Mouse (Mus musculus) ES-Bruce4 (cell line): ENCODE measurements at regions not wholly inside any gene's neighbourhood (a gene's known extent, or its start where the extent isn't known, plus 50 kb on each side); places are given as distances from the start of the nearest gene placed in this dataset.

Source experiments
- CTCF ChIP-seq: IDR thresholded peaks from one replicate; pipeline ENCODE4 v1.8.1; 2011; ENCODE audit warnings: low read depth, low read length
- EP300 ChIP-seq: IDR thresholded peaks from 2 replicates; pipeline ENCODE4 v1.6.1; 2011; ENCODE audit warnings: low read depth, low read length; ENCODE audit not compliant: insufficient read depth
- POLR2A ChIP-seq: IDR thresholded peaks from one replicate; pipeline ENCODE4 v1.8.1; 2011; ENCODE audit warnings: low read length; ENCODE audit not compliant: insufficient read depth

GRCm38 (mm10) chr15:42219496-42219895 lies 2085.3 kb downstream of the 9330182O14Rik start:
- TF ChIP-seq CTCF (no peak), EP300 (no peak), POLR2A (no peak)
